Mouse (Mus musculus): ENCODE results near the gene Sptbn4. TPM values are rescaled to one million over a fixed set of nuclear protein-coding genes. Genes with fewer than 3 reads are reported as not detected.

Sptbn4 gene
- polyA plus RNA-seq, 1 experiment = 0.09 TPM

DNA sequence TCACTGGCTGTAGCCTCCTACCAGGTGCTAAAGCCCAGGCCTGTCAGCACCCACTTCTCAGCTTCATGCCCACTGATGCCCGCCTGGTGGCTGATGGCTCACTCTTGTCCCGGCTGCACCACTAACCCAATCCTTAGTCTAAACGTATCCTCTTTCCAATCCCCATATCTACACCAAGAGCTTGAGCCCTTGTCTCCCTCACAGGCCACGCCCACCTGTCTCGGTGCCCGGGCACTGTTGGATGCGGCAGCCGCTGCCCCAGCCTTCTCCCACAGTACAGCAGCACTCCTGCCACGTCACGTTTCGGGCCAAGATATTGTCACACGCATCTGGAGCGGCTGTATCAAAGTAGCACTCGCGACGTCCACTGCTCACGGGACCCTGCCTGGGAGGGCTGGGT is 137.2 kb downstream of the Sptbn4 start:
- Histone ChIP-seq H3K36me3 (ENCODE audit: control insufficient read depth, insufficient read depth, low read length) (no peaks in the 10 kb centered on the region), H3K4me3 (ENCODE audit: insufficient read depth, low read depth, low read length) (no peak overlapping the region), H3K27me3 (replicated peaks; ENCODE audit: control insufficient read depth, insufficient read depth, low read length) (no peaks in the 10 kb centered on the region), H3K27ac (ENCODE audit: insufficient read depth, low read depth, low read length) (no peak overlapping the region), H3K4me1 (ENCODE audit: control insufficient read depth, insufficient read depth, low read length) (peaks cover 4% of the 10 kb centered on the region; the same call in 1 of the 2 replicates)
- peak; percentile 38 for DNase-seq
- WGBS = 18% methylated on average over 17 of the region's 17 CpGs
- TF ChIP-seq CTCF (conservative IDR thresholded peaks at IDR 0.05; ENCODE audit: insufficient read depth, insufficient read length, low read depth, low read length) (no peak), POLR2A (IDR thresholded peaks at IDR 0.05; ENCODE audit: low read depth, low read length) (no peak)

GRCm38 (mm10) chr7:27309832-27310231 is 137.7 kb downstream of the Sptbn4 start:
- WGBS = 64% methylated on average over 3 of the region's 3 CpGs
- Histone ChIP-seq H3K27me3 (replicated peaks; ENCODE audit: control insufficient read depth, insufficient read depth, low read length) (no peaks in the 10 kb centered on the region), H3K4me3 (ENCODE audit: insufficient read depth, low read depth, low read length) (no peak overlapping the region), H3K36me3 (ENCODE audit: control insufficient read depth, insufficient read depth, low read length) (no peaks in the 10 kb centered on the region), H3K27ac (ENCODE audit: insufficient read depth, low read depth, low read length) (no peak overlapping the region), H3K4me1 (ENCODE audit: control insufficient read depth, insufficient read depth, low read length) (peaks cover 4% of the 10 kb centered on the region; the same call in 1 of the 2 replicates)
- no peak for DNase-seq
- no peak for TF ChIP-seq POLR2A (IDR thresholded peaks at IDR 0.05; ENCODE audit: low read depth, low read length)
- no peak for TF ChIP-seq CTCF (conservative IDR thresholded peaks at IDR 0.05; ENCODE audit: insufficient read depth, insufficient read length, low read depth, low read length)

- no peak for TF ChIP-seq CTCF (conservative IDR thresholded peaks at IDR 0.05; ENCODE audit: insufficient read depth, insufficient read length, low read depth, low read length)
- no peak for TF ChIP-seq POLR2A (IDR thresholded peaks at IDR 0.05; ENCODE audit: low read depth, low read length)
- H3K4me3 ChIP-seq (ENCODE audit: insufficient read depth, low read depth, low read length) = peak overlapping the region; percentile 41; the same call in 1 of the 2 replicates
- H3K36me3 ChIP-seq (ENCODE audit: control insufficient read depth, insufficient read depth, low read length) = no peaks in the 10 kb centered on the region
- WGBS = 13% methylated on average over 28 of the region's 28 CpGs
- no peak overlapping the region for H3K27ac ChIP-seq (ENCODE audit: insufficient read depth, low read depth, low read length)
- DNase-seq = peak; percentile 55
- peaks cover 4% of the 10 kb centered on the region; the same call in 1 of the 2 replicates for H3K4me1 ChIP-seq (ENCODE audit: control insufficient read depth, insufficient read depth, low read length)
- H3K27me3 ChIP-seq (replicated peaks; ENCODE audit: control insufficient read depth, insufficient read depth, low read length) = no peaks in the 10 kb centered on the region
These were observed 138.5 kb downstream of the Sptbn4 start for GRCm38 (mm10) chr7:27308821-27309549.

DNA sequence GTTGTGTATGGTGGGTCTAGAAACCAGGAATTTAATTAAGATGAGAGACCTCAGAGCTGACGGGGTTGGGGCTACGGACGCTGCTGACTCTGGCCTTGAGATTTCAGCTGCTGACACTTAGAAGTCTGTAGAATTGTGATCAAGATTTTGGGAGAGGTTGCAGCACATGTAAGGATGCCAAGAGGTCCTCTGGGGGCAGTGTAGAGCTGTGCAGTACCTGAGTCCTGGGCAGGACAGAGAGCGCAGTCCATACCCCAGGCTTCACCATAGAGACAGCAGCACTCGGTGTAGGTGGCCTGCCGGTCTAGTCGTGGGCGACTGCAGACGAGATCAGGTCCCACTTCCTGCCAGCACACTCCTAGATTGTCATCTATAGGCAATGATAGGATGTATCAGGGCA is 139.9 kb downstream of the Sptbn4 start:
- Histone ChIP-seq H3K27me3 (replicated peaks; ENCODE audit: control insufficient read depth, insufficient read depth, low read length) (no peaks in the 10 kb centered on the region), H3K36me3 (ENCODE audit: control insufficient read depth, insufficient read depth, low read length) (no peaks in the 10 kb centered on the region), H3K4me1 (ENCODE audit: control insufficient read depth, insufficient read depth, low read length) (peaks cover 4% of the 10 kb centered on the region; the same call in 1 of the 2 replicates), H3K27ac (ENCODE audit: insufficient read depth, low read depth, low read length) (no peak overlapping the region), H3K4me3 (ENCODE audit: insufficient read depth, low read depth, low read length) (no peak overlapping the region)
- WGBS = 83% methylated on average over 9 of the region's 9 CpGs
- no peak for TF ChIP-seq POLR2A (IDR thresholded peaks at IDR 0.05; ENCODE audit: low read depth, low read length)
- no peak for DNase-seq

Other genes with a start within 250 kb of the Sptbn4 start
- gene Itpkc, start 219.0 kb downstream of the Sptbn4 start, polyA plus RNA-seq (2012; rRNA removed) = 6.8 and 7.0 TPM in 2 replicates
- gene Coq8b, start 214.7 kb downstream of the Sptbn4 start, polyA plus RNA-seq (2012; rRNA removed) = 43.1 and 50.3 TPM in 2 replicates
- gene Numbl, start 189.3 kb downstream of the Sptbn4 start, polyA plus RNA-seq (2012; rRNA removed) = 6.0 and 7.9 TPM in 2 replicates
- 76.9 and 84.7 TPM in 2 replicates for gene Ltbp4, start 110.0 kb downstream of the Sptbn4 start, polyA plus RNA-seq (2012; rRNA removed)
- gene Shkbp1, start 91.7 kb downstream of the Sptbn4 start, polyA plus RNA-seq (2012; rRNA removed) = 39.2 and 45.5 TPM in 2 replicates
- gene Gm20479, start 90.3 kb downstream of the Sptbn4 start, polyA plus RNA-seq (2012; rRNA removed) = 0.39 TPM in 1 of 2 replicates, not detected in the other
- 47.1 and 47.8 TPM in 2 replicates for gene Blvrb, start 292 bp upstream of the Sptbn4 start, polyA plus RNA-seq (2012; rRNA removed)
- 9.0 and 12.8 TPM in 2 replicates for gene Sertad3, start 26.1 kb upstream of the Sptbn4 start, polyA plus RNA-seq (2012; rRNA removed)
- 19.4 and 23.7 TPM in 2 replicates for gene Sertad1, start 39.2 kb upstream of the Sptbn4 start, polyA plus RNA-seq (2012; rRNA removed)
- gene Prx, start 51.6 kb upstream of the Sptbn4 start, polyA plus RNA-seq (2012; rRNA removed) = 1.2 and 1.5 TPM in 2 replicates
- 0.48 and 0.61 TPM in 2 replicates for gene Hipk4, start 75.6 kb upstream of the Sptbn4 start, polyA plus RNA-seq (2012; rRNA removed)
- gene Pld3, start 105.5 kb upstream of the Sptbn4 start, polyA plus RNA-seq (2012; rRNA removed) = 142 and 163 TPM in 2 replicates
- 16.9 and 19.3 TPM in 2 replicates for gene 2310022A10Rik, start 105.5 kb upstream of the Sptbn4 start, polyA plus RNA-seq (2012; rRNA removed)
- 83.9 and 89.2 TPM in 2 replicates for gene Akt2, start 143.9 kb upstream of the Sptbn4 start, polyA plus RNA-seq (2012; rRNA removed)
- gene Ttc9b, start 206.2 kb upstream of the Sptbn4 start, polyA plus RNA-seq (2012; rRNA removed) = not detected in 2 replicates
- gene Map3k10, start 226.9 kb upstream of the Sptbn4 start, polyA plus RNA-seq (2012; rRNA removed) = 24.6 and 26.8 TPM in 2 replicates
- gene Zfp607b, start 241.7 kb upstream of the Sptbn4 start, polyA plus RNA-seq (2012; rRNA removed) = 0.27 and 1.1 TPM in 2 replicates